Mouse (Mus musculus): ENCODE measurements at regions not wholly inside any gene's neighbourhood (a gene's known extent, or its start where the extent isn't known, plus 50 kb on each side); places are given as distances from the start of the nearest gene placed in this dataset.

- Histone ChIP-seq H3K9ac (ENCODE audit: insufficient read depth, low read depth) (no peak overlapping the region), H3K79me2 (replicated peaks; ENCODE audit: control insufficient read depth, extremely low read depth, insufficient read depth, poor library complexity, severe bottlenecking) (no peaks in the 10 kb centered on the region), H3K27ac (ENCODE audit: insufficient read depth, low read depth) (no peak overlapping the region), H3K4me1 (ENCODE audit: control insufficient read depth in 1 of 2, insufficient read depth in 2 of 2) (peaks cover 2 to 4% of the 10 kb centered on the region in 2 experiments; a peak in 1 of 4 replicates), H3K27me3 (replicated peaks) (no peaks in the 10 kb centered on the region), H3K4me2 (ENCODE audit: insufficient read depth, low read depth, poor library complexity, severe bottlenecking) (no peak overlapping the region), H3K9me3 (replicated peaks; ENCODE audit: low read length) (no peaks in the 10 kb centered on the region), H3K36me3 (replicated peaks in 1 of 2; ENCODE audit: control insufficient read depth in 1 of 2, insufficient read depth in 1 of 2, low read length in 1 of 2) (no peaks in the 10 kb centered on the region), H3K4me3 (replicated peaks in 1 of 3; ENCODE audit: low read depth in 2 of 3, low read length in 2 of 3, poor library complexity in 1 of 3) (no peak overlapping the region)
- no peak for TF ChIP-seq EP300 (IDR thresholded peaks at IDR 0.05; ENCODE audit: low read length)
- no peak for TF ChIP-seq USF1 (IDR thresholded peaks at IDR 0.05; ENCODE audit: low read depth, low read length)
- TF ChIP-seq JUND (conservative IDR thresholded peaks at IDR 0.05; ENCODE audit: low read depth, low read length) = no peak
- TF ChIP-seq JUN (IDR thresholded peaks at IDR 0.05; ENCODE audit: insufficient read depth, low read depth, low read length) = no peak
- no peak for TF ChIP-seq MEF2A (IDR thresholded peaks at IDR 0.05; ENCODE audit: borderline replicate concordance, low read depth, low read length)
- TF ChIP-seq POLR2AphosphoS2 (IDR thresholded peaks at IDR 0.05; ENCODE audit: low read depth, low read length) = no peak
- TF ChIP-seq ZNF384 (IDR thresholded peaks at IDR 0.05; ENCODE audit: low read depth, low read length) = no peak
- TF ChIP-seq GABPA (IDR thresholded peaks at IDR 0.05; ENCODE audit: insufficient replicate concordance, low read depth, low read length) = no peak
- TF ChIP-seq ELF1 (IDR thresholded peaks at IDR 0.05; ENCODE audit: low read depth, low read length) = no peak
- no peak for TF ChIP-seq MAX (IDR thresholded peaks at IDR 0.05; ENCODE audit: low read length)
- TF ChIP-seq PAX5 (IDR thresholded peaks at IDR 0.05; ENCODE audit: low read length) = no peak
- no peak for TF ChIP-seq ZMIZ1 (IDR thresholded peaks at IDR 0.05; ENCODE audit: low read depth, low read length)
- TF ChIP-seq SMC3 (IDR thresholded peaks at IDR 0.05; ENCODE audit: low read depth, low read length) = no peak
- TF ChIP-seq CHD2 (IDR thresholded peaks at IDR 0.05; ENCODE audit: low read length) = no peak
- TF ChIP-seq MXI1 (IDR thresholded peaks at IDR 0.05; ENCODE audit: low read depth, low read length) = no peak
- in situ Hi-C loops (cut with MboI; ENCODE audit: low pct_ligation_motif_present, low pct_unique_long_range_greater_than_20kb, low sequenced_read_pairs) = no loop called here
- dilution Hi-C loops (cut with MboI; ENCODE audit: extremely low pct_ligation_motif_present, extremely low pct_unique_long_range_greater_than_20kb, low sequenced_read_pairs) = no loop called here
- no peak for DNase-seq (ENCODE audit: extremely low read depth)
These were observed 372.3 kb upstream of the Rag2 start for GRCm38 (mm10) chr2:101252228-101252627.

GRCm38 (mm10) chr2:101256464-101256863 is 368.1 kb upstream of the Rag2 start:
- Histone ChIP-seq H3K4me3 (replicated peaks in 1 of 3; ENCODE audit: low read depth in 2 of 3, low read length in 2 of 3, poor library complexity in 1 of 3) (no peak overlapping the region), H3K79me2 (replicated peaks; ENCODE audit: control insufficient read depth, extremely low read depth, insufficient read depth, poor library complexity, severe bottlenecking) (no peaks in the 10 kb centered on the region), H3K36me3 (replicated peaks in 1 of 2; ENCODE audit: control insufficient read depth in 1 of 2, insufficient read depth in 1 of 2, low read length in 1 of 2) (no peaks in the 10 kb centered on the region), H3K4me2 (ENCODE audit: insufficient read depth, low read depth, poor library complexity, severe bottlenecking) (no peak overlapping the region), H3K27me3 (replicated peaks) (no peaks in the 10 kb centered on the region), H3K4me1 (ENCODE audit: control insufficient read depth in 1 of 2, insufficient read depth in 2 of 2) (no peaks in the 10 kb centered on the region), H3K27ac (ENCODE audit: insufficient read depth, low read depth) (no peak overlapping the region), H3K9ac (ENCODE audit: insufficient read depth, low read depth) (no peak overlapping the region), H3K9me3 (replicated peaks; ENCODE audit: low read length) (no peaks in the 10 kb centered on the region)
- TF ChIP-seq KAT2A (IDR thresholded peaks at IDR 0.05; ENCODE audit: insufficient replicate concordance, low read length) (no peak), HCFC1 (IDR thresholded peaks at IDR 0.05; ENCODE audit: low read depth, low read length) (no peak), ZNF384 (IDR thresholded peaks at IDR 0.05; ENCODE audit: low read depth, low read length) (no peak), MXI1 (IDR thresholded peaks at IDR 0.05; ENCODE audit: low read depth, low read length) (no peak), CTCF (conservative IDR thresholded peaks at IDR 0.05 in 1 of 2, IDR thresholded peaks at IDR 0.05 in 1 of 2; ENCODE audit: low read depth in 2 of 2, low read length in 2 of 2) (no peak), CHD2 (IDR thresholded peaks at IDR 0.05; ENCODE audit: low read length) (no peak), MYC (IDR thresholded peaks at IDR 0.05; ENCODE audit: low read depth, low read length) (no peak), POLR2A (IDR thresholded peaks at IDR 0.05; ENCODE audit: low read depth, low read length) (no peak), ELF1 (IDR thresholded peaks at IDR 0.05; ENCODE audit: low read depth, low read length) (no peak)
- dilution Hi-C loops (cut with MboI; ENCODE audit: extremely low pct_ligation_motif_present, extremely low pct_unique_long_range_greater_than_20kb, low sequenced_read_pairs) = no loop called here
- no peak for DNase-seq (ENCODE audit: extremely low read depth)
- in situ Hi-C loops (cut with MboI; ENCODE audit: low pct_ligation_motif_present, low pct_unique_long_range_greater_than_20kb, low sequenced_read_pairs) = no loop called here

All from CH12.LX (cell line).